ENCODE assay signal across 11 mouse cellular contexts in genomic region chr2:60172531-60172914, GRCm38 (mm10). TPM values are rescaled to one million over a fixed set of nuclear protein-coding genes. Genes with fewer than 3 reads are reported as not detected.
DNase-seq lines count a peak whose midpoint lies in the region; ATAC-seq and TF ChIP-seq lines count a peak whose summit lies in the region.
"Had no signal": no experiment of that assay in that cellular context is flagged by ENCODE, and none has a peak within 500 bp of the region (broad histone marks: within the 10 kb centered on the region; RNA-seq: fewer than 3 reads in every experiment).

No protein-coding gene starts in this region.

- H3K4me1 ChIP-seq in lung, adult 2 months (ENCODE audit: control insufficient read depth, insufficient read depth, low read length), result no peaks in the 10 kb centered on the region

- ATAC-seq in Patski, result peak; percentile 10
- ATAC-seq: forebrain, embryonic 13.5 days had no signal

- TF ChIP-seq POLR2A in lung, adult 2 months (IDR thresholded peaks at IDR 0.05; ENCODE audit: borderline replicate concordance, extremely low read depth, low read depth, low read length), result no peak

- peak; percentile 10 to 23 for DNase-seq in heart, postnatal 10 days
- no peak for DNase-seq in heart, postnatal 25 days (ENCODE audit: low spot score)
- peak; percentile 47 for DNase-seq in Patski (ENCODE audit: low read depth, low spot score)
- peak; percentile 13 for DNase-seq in lung, adult 2 months
- peak; percentile 25 for DNase-seq in skeletal muscle tissue, adult 2 months (ENCODE audit: low read depth, low spot score)
- DNase-seq in thymus, postnatal 0 days (ENCODE audit: low spot score), result no peak
- no peak for DNase-seq in gastrocnemius, postnatal 25 days
- no peak for DNase-seq in ovary, postnatal 36 days (ENCODE audit: low spot score)
- DNase-seq: embryo, embryonic 11 days had no signal

- H3K27me3 ChIP-seq in Patski, result no peaks in the 10 kb centered on the region
- H3K27me3 ChIP-seq: forebrain, embryonic 13.5 days; midbrain, embryonic 12.5 days had no signal

- TF ChIP-seq CTCF in Patski (IDR thresholded peaks at IDR 0.05), result no peak
- TF ChIP-seq CTCF in lung, adult 2 months (IDR thresholded peaks at IDR 0.05; ENCODE audit: insufficient read depth, low read length), result no peak

- WGBS in lung, adult 2 months, result 77% methylated on average over 2 of the region's 2 CpGs

- intact Hi-C loops in heart, postnatal 10 days (cut with DNase I), result no loop called here
- intact Hi-C loops in heart, postnatal 25 days (cut with DNase I), result no loop called here

- CTCF ChIA-PET in Patski (lab: Charles Lee), result interaction anchor here (1.0 to 1.6 kb wide), 2 partner anchors 9 to 30 kb away, joined by 3 read pairs; no protein-coding TSS in a partner anchor

- in situ Hi-C loops in Patski (cut with MboI; ENCODE audit: low pct_unique_long_range_greater_than_20kb), result no loop called here

- POLR2A ChIA-PET in Patski (lab: Charles Lee), result interaction anchor here (0.8 kb wide), 2 partner anchors 46 to 475 kb away, joined by 3 to 4 read pairs; no protein-coding TSS in a partner anchor

- no peak overlapping the region for H3K4me3 ChIP-seq in lung, adult 2 months (replicated peaks; ENCODE audit: extremely low read depth, low read depth, low read length)
- H3K4me3 ChIP-seq: forebrain, embryonic 13.5 days; midbrain, embryonic 12.5 days had no signal

RNA-seq across cellular contexts. Expression of gene Baz2b, which starts 37.1 kb away (rescaled TPM):
- 10 to 100 TPM; 55.6 to 60.3 TPM for total RNA-seq in heart, postnatal 10 days (2021)
- 10 to 100 TPM; 34.7 to 40.5 TPM for total RNA-seq in heart, postnatal 25 days (2021)
- polyA plus RNA-seq in Patski (2021), result 38.1 TPM
- polyA plus RNA-seq in lung, adult 2 months (2012; rRNA removed), result 17.3 and 21.9 TPM in 2 replicates
- 45.4 and 52.5 TPM in 2 replicates for polyA plus RNA-seq in thymus, postnatal 0 days (2015; fragmentation: Nextera tagmentation; extraction: Ambion mirVana)
- 10 to 100 TPM; 23.4 to 27.8 TPM for total RNA-seq in gastrocnemius, postnatal 25 days (2021)

RNA-seq across cellular contexts. Expression of gene March7, which starts 37.2 kb away (rescaled TPM):
- 10 to 100 TPM; 47.4 to 52.6 TPM for total RNA-seq in heart, postnatal 10 days (2021)
- total RNA-seq in heart, postnatal 25 days (2021), result 10 to 100 TPM; 24.1 to 25.9 TPM
- 63.3 TPM for polyA plus RNA-seq in Patski (2021)
- 7.7 and 13.4 TPM in 2 replicates for polyA plus RNA-seq in lung, adult 2 months (2012; rRNA removed)
- 69.8 and 84.1 TPM in 2 replicates for polyA plus RNA-seq in thymus, postnatal 0 days (2015; fragmentation: Nextera tagmentation; extraction: Ambion mirVana)
- total RNA-seq in gastrocnemius, postnatal 25 days (2021), result 10 to 100 TPM; 19.7 to 20.6 TPM

Comparison
In these comparisons a context has a peak if more than half of its experiments do, and no peak if none do; other contexts are left out.
1. DNase-seq: peak in heart, postnatal 10 days (2 of 2), Patski (single experiment), lung, adult 2 months (single experiment) and skeletal muscle tissue, adult 2 months (single experiment); none in heart, postnatal 25 days (single experiment), thymus, postnatal 0 days (single experiment), gastrocnemius, postnatal 25 days (single experiment) and ovary, postnatal 36 days (single experiment).